Mouse (Mus musculus) right cerebral cortex, postnatal 4 days (tissue): Measurements from ENCODE around the gene Gm28305.
A peak's percentile ranks its signal among the peaks of the same experiment; 100 is the strongest.

Source experiments
- DNase-seq: peaks from one replicate; pipeline ENCODE4 v3.0.0-alpha.2; 2022

The Gm28305 gene

DNA sequence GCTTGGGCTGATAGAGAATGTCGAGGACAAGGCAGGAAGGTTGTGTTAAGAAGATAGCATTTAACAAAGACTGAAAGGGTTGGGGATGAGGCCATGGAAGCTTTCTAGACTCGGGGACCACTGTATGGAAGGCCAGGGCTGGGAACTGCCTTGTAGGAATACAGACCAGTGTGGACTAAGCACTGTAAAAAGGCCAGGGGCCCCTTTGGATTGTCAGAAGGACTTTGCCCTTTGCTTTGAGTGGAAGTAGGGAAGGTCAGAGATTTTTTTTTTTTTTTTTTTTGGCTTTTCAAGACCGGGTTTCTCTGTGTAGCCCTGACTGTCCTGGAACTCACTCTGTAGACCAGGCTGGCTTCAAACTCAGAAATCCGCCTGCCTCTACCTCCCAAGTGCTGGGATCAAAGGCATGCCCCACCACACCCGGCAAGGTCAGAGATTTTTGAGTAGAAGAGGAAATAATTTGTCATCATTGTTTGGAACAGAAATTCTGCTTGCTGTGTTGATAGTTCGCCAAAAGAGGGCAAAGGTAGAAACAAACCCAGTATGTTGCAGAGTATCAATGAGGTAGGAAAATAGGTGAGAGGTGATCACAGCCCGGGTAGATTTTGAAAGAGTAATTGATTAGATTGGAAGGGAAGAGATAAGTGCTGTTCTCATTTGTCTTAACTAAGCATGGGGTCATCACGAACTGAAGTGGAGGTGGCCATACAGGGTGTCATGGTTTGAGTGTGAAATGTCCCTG lies 30.6 kb downstream of the Gm28305 start:
- DNase-seq = no peak

DNA sequence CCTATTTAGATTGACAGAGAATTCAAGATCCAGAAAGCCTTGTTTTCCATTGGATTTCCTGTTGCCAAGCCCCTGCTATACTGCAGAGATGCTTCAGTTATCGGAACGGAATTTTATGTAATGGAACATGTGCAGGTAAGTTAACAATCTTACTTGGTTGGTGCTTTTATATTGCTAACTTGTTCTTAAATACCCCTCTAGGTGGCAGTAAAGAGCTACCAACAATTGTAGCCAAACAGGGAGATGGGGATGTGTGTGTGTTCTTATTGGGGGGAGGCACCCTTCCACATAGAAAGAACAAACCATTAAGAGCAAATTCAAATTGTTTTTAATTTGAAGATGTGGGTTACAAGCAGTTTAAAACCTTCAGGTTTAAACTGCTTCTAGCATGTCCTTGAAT lies 35.3 kb downstream of the Gm28305 start:
- DNase-seq = no peak

DNA sequence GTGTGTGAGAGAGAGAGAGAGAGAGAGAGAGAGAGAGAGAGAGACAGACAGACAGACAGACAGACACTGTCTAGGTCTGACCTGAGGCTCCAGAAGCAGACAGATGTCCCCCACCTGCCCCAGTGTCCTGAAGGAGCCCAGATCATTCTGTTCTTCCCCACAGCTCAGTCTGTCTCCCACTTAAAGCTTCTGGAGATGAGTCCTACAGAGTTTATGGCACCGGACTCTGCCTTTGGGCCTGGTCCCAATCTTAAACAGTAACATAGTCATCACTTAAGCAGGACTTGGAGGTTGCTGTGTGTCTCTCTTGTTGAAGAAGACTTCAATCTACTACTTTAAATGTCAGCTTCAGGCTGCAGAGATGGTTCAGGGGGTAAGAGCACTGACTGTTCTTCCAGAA lies 38.3 kb downstream of the Gm28305 start:
- DNase-seq = no peak

DNA sequence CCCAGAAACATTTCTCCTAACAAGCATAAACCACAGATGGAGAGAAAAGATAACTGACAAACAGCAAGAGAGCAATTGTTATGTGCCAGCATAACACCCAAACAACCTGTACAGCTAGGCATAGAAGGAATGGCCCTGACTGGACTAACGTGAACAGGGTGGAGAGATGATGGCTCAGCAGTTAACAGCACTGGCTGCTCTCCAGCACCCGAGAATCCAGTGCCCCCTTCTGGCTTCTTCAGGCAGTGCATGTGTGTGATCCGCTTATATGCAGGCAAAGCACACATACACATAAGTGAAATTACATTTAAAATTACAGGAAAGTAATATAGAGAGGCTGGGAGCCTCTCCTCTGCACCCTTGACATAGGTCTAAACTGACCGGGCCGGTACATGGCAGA lies 38.9 kb downstream of the Gm28305 start:
- DNase-seq = peak; percentile 38

DNA sequence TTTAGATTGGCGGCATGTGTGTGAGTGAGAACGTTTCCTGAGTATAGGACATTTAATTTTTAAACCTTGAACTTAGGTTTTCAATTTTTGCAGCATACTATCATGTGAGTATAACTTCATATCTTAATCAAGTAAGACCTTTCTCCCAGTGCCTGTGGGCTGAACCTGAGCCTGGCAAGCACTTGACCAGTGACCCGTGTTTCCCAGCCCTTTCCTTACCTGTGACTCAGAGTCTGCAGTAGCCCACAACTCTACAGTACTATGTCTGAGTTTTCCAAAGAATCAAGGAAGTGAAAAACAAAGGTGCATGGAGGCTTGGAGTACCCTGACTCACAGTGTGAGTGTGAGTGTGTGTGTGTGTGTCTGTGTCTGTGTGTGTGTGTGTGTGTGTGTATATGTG lies 39.6 kb downstream of the Gm28305 start:
- no peak for DNase-seq

DNA sequence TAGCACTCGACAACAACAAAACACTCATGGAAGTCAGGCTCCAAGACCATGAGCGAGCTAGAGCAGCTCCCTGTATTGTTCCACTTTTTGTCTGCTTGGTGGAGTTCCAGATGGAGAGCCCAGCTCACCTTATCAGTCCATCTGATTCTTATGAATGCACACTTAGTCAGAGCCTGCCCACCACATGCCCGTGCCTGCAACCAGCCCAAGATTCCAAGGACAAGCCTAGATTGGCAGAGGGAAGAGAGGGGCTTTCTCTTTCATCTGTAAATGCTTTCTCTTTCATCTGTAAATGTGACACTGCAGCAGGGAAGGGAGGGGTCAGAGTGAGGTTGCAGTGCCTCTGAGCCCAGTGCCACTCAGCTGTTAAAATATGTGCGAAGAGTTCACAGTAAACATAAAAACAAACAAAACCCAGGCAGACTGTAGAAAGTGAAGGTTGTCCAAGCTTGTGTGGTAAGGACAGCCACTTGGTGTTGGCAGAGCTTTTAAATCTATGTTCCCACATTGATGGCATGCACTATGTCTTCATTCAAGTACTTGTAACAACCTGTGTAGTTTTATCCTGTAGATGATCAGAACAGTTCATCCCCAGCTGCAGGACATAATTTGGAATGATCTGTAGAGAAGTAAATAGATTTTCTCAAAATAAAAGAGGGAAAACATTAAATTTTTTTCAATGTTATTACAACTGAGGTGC lies 45.4 kb downstream of the Gm28305 start:
- DNase-seq = no peak

DNA sequence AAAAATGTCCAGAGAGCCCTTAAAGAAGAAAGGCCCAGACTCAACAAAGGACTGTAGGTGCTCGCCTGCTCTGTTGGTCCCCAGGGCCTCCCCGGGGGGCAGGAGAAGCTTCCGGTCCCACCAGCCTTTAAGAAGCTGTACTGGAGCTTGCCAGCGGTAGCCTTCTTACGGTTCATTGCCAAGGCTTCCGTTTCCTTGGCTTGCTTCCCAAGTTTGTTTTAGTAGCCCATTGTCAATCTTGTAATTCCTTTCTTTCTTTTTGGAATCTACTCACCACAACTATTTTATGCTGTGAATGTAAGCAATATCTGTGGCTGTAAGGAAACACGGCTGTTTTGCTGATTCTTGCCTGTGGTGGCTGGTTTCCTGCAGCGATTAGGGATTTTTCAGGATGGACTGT lies 48.1 kb downstream of the Gm28305 start:
- DNase-seq = peak; percentile 17

DNA sequence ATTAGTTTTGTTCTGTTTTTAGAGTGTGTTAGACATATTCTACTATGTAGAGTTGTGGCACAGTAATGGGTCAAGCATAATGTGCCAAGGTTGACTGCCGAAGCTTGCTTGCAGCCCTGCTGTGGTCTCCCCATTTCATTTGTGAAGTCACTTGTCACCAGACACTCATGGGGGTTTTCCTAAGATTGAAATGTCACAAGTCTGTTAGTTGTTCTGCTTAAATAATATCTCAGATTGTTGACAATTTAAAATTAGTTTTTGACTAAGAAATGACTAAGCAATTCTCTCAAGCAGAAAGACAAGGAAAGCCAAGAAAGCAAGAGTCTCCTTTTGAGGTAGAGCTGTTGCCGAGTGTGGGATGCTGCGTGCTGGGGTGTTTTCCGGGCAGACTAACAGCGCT lies 52.5 kb downstream of the Gm28305 start:
- DNase-seq = no peak

DNA sequence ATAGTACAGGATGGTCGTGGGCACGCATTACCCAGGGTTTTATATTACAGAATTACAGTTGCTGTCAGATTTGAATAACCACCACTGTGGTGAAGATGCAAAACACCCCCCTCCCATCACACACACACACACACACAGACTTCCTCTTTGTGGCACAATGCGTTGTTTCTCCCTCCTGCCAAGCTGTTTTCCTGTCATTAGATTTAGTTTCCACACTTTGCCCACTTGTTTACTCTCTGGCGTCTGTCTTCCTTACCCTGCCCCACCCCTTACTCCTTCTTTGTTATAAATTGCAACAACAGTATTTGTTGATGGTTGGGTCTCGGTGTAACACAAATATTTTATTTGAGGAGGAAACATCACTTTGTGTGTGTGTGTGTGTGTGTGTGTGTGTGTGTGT lies 57.8 kb downstream of the Gm28305 start:
- DNase-seq = no peak

DNA sequence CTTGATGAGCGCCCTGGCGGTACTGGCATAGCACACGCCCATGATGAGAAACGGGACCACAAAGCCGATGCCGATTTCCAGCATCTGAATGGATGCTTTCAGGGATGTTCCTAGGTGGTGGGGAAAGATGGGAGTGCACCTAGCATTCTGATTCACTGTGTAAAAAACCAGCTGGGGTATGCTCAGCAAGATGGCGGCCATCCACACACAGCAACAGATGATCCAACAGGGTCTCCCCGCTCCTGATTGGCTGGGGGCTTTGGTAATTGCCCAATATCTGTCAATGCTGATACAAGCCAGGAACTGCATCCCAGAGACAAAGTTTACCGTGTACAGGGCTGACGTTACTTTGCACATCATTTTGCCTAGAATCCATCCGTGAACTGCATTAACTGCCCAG lies 58.6 kb downstream of the Gm28305 start:
- DNase-seq = no peak

DNA sequence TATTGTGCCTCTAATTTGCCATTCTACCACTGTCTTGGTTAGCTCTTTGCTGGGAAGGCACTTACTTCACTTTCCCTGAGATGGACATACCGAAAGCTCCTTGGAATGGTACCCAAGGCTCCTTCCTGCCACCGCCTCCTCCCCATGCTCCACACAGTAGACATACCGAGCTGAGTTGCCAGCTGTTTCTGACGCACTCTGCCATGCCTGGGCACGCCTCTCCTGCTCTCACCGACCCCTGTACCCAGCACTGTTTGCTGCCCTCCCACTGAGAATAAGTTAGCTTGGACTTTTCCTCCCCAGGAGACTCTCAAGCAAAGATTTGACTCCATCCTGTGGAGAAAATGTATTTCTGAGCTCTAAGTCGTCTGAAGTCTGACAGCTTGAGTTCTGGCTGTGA lies 60.4 kb downstream of the Gm28305 start:
- no peak for DNase-seq

DNA sequence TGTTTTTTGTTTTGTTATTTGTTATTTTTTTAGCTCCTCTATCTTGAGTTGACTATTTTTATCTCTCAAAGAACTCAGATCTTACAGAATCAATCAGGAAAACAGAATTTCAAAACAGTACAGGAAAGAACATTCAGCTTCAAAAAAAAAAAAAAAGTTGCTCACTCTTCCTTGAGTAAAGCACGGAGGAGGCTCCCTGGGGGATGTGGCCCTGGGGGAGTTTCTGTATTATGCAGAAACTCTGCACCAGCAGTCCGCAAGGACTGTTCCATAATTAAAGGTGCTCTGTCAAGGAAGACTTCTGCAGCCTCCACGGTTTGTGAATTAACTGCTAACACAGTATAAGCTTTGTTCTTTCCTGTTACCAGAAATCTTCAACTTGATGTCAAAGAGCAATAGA lies 61.0 kb downstream of the Gm28305 start:
- no peak for DNase-seq

DNA sequence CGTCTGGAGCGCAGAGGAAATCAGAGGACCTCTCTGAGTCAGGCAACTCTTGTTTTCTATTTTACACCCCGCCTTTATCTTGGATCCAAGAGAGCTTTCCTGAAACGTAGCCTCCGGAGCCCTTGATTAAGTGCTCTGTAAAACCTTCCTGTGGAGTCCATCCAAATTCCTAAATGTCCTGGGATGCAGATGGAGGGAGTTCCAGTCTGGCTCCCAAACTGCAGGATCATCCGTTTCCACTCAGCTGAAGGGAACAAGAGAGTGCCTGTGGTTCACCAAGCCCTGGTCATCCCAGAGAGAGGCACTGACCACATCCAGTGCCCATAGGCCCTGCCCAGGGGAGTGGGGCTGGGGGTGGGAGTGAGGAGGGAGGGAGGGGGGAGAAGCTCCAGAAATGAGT lies 61.8 kb downstream of the Gm28305 start:
- DNase-seq = no peak

DNA sequence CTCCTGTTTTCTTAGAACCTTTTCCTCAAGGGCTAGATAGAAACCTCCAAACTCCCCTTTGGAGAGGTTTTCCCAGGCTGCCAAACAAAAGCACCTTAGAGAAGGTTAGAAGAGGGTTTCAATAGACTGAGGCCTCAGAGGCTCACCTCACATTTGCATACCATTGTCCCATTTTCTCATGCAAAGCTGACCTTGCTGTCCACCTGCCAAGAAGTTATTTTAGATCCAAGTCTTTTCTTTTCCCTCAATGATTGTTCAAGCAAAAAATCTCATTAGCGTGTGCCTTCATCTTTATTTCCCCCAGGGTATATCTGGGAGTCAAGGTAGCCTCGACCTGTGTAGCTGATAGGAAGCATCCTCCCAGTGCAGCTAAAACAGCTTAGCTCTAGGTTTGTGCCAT lies 62.4 kb downstream of the Gm28305 start:
- DNase-seq = no peak

DNA sequence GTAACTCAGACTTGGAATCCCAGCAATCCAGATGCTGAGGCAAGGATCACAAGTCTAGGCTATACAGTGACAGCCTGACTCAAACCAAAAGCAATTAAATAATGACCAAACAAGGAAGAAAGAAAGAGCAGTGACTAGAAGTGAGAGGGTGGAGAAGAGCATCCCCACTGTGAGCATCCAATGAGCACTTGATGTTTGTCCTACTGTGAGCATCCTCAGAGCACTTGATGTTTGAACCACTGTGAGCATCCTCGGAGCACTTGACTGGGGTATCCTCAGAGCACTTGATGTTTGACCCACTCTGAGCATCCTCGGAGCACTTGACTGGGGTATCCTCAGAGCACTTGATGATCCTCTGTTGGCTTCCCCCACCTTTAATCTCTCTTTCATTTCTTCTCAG lies 64.5 kb downstream of the Gm28305 start:
- DNase-seq = no peak

DNA sequence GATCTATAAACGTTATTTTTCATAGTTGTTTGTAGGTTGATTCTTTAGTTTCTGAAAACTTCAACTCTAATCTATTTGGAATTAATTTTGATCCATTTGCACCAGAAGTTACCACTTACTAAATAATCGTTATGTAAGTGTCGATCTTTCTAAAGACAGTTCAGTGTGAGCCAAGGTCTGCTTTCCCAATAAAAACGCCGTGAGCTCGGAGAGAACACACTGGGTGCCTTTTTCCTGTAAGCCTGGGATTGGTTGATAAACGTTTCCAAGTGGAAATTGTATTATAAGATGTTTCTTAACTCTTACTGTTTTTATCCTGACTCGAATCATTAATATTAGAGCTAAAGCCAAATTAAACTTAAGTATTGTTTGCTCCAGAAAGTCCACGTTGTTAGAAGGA lies 66.5 kb downstream of the Gm28305 start:
- no peak for DNase-seq

DNA sequence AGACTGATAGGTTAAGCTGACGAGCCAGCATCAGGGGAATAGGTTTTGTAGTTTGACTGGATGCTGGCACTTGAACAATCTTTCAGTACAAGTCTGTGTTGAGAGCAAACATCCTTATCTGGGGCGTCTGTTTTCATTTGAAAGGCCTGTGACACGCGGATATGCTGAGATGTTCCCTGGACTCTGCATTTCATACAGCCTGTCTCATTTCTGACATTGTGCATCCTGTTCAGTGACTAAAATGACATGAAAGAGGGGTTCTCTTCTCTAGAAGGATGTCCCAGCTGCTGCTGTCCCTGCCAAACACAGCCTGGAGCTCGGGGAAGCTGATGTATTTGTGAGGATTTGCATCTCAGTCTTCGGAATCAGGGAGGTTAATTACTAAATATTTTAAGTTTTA lies 67.0 kb downstream of the Gm28305 start:
- DNase-seq = no peak

DNA sequence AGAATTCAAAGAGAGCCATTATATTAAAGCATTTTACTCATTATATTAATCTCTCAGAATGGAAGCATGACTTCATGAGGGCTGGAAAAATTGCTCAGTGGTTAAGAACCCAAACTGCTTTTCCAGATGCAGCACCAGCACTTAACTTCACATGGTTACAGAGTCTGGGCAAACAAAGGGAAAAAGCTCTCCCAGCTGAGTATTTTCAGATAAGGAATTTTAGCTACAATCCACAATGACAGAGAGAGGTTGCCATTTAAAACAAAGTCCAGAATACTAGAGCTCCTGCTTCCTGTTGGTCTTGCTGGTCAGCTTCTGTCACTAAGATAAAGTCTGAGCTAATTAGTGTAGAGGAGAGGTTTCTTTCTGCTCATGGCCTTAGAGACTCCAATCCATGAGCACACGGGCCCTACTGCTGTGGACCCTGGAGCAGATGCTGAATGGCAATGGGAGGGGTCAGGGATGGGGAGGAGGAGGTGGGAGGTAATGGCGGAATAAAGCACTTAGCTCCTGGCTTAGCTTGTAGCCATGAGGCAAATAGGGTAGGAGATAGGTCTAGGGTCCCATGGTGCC lies 68.2 kb downstream of the Gm28305 start:
- DNase-seq = no peak

DNA sequence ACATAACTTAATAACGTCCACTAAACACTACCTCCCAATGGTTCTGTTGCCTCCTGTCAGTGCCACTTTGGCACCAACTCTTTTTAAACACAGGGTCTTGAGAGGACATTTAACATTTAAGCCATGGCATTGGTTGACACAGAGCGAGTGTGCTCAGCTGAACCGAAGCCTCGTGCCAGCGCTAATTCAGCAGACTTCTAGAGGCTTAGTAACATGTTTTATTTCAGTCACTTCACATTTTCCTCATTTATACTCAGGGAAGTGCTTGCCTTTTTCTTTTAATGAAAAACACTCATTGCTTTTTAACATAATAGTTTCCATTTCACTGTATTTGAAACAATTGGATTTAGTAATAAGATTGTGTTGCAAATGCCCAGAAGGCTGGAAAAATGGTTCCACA lies 68.7 kb downstream of the Gm28305 start:
- no peak for DNase-seq

DNA sequence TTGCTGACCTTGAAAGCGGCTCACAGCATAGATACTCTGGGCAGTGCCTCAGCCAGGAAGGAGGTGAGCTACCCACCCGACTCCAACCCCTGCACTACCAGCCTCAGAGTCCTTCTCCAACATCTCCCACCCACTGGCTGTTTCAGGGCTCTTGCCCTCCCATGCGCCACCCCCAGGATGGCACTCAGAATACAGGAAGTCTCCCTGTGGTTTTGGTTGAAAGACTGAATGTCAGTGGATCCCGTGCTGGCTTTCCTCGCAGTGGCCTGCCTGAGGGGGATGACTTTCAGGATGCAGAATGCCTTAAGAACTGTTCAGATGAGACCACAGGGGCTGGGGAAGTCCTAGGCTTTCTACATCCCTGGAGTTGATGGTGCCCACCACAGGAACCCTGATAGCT lies 82.6 kb downstream of the Gm28305 start:
- DNase-seq = no peak

DNA sequence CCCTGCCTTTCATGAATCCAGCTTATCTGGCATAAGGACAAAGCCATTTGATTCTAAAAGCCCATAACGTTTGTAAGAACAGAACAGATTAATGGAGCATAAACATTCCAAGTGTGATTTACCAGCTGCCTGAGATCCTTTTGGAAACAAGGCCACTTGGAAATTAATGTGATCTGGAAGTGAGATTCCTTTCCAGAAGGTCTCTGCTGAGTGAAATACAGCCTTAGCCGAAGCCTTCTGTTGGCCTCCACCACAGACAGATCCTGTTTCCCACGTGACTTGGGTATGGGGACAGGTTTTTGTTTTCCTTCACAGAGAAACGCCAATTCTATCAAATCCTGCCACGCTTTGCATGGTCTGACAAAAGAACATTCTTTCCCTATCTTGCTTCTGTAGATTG lies 83.2 kb downstream of the Gm28305 start:
- DNase-seq = no peak
